Mouse (Mus musculus) heart, adult 2 months (tissue): ENCODE data around the gene Lzts2.

ENCODE experiments used
- CTCF ChIP-seq: fragments of 200-600 bp; IDR thresholded peaks from 2 replicates; pipeline ENCODE4 v1.8.1; 2022; ENCODE audit warnings: antibody characterized with exemption, mild to moderate bottlenecking, moderate library complexity
- EP300 ChIP-seq: fragments of 200-500 bp; IDR thresholded peaks from 2 replicates; pipeline ENCODE4 v1.6.1; 2011; ENCODE audit warnings: low read depth, low read length, control low read depth; ENCODE audit not compliant: insufficient read depth
- POLR2A ChIP-seq: fragments of 200-500 bp; IDR thresholded peaks from 2 replicates; pipeline ENCODE4 v1.6.1; 2011; ENCODE audit warnings: mild to moderate bottlenecking, low read depth, low read length, control low read depth; ENCODE audit not compliant: insufficient read depth

- TF ChIP-seq POLR2A: no peak
- TF ChIP-seq CTCF: no peak
- no peak for TF ChIP-seq EP300
These were observed 28.8 kb upstream of the Lzts2 start for GRCm38 (mm10) chr19:44985159-44985988.
